Mouse (Mus musculus): ENCODE data around the gene Cyp3a13. TPM values are rescaled to one million over a fixed set of nuclear protein-coding genes. Genes with fewer than 3 reads are reported as not detected.

Gene Cyp3a13
- total and polyA plus RNA-seq, 3 experiments, result not detected

GRCm38 (mm10) chr5:137928439-137928838 is 7.0 kb upstream of the Cyp3a13 start:
- Histone ChIP-seq H3K9ac (ENCODE audit: control insufficient read depth, low read depth, low read length, poor library complexity, severe bottlenecking) (no peak overlapping the region), H3K9me3 (replicated peaks; ENCODE audit: insufficient read depth, low read length) (no peaks in the 10 kb centered on the region), H3K79me2 (ENCODE audit: control insufficient read depth, insufficient read depth, low read length, poor library complexity) (no peaks in the 10 kb centered on the region), H3K4me1 (ENCODE audit: control insufficient read depth in 1 of 2, insufficient read depth in 2 of 2, low read length in 2 of 2) (no peaks in the 10 kb centered on the region), H3K4me3 (ENCODE audit: control insufficient read depth in 1 of 2, insufficient read depth in 1 of 2, low read depth in 2 of 2, low read length in 2 of 2) (no peak overlapping the region), H3K27me3 (ENCODE audit: control insufficient read depth in 1 of 2, insufficient read depth in 2 of 2, low read length in 2 of 2) (peaks cover 10 to 12% of the 10 kb centered on the region in 2 experiments), H3K36me3 (ENCODE audit: control insufficient read depth in 1 of 2, insufficient read depth in 2 of 2, low read length in 2 of 2) (no peaks in the 10 kb centered on the region), H3K27ac (ENCODE audit: control insufficient read depth, low read depth, low read length) (no peak overlapping the region)
- no peak for TF ChIP-seq ETS1 (IDR thresholded peaks at IDR 0.05; ENCODE audit: low read depth, low read length)
- no peak for TF ChIP-seq ELF1 (IDR thresholded peaks at IDR 0.05; ENCODE audit: low read depth, low read length)
- TF ChIP-seq NRF1 (IDR thresholded peaks at IDR 0.05; ENCODE audit: insufficient read depth, low read depth, low read length, poor library complexity, severe bottlenecking), result no peak
- TF ChIP-seq POLR2A (IDR thresholded peaks at IDR 0.05; ENCODE audit: control insufficient read depth in 1 of 2, insufficient read depth in 1 of 2, low read depth in 1 of 2, low read length in 2 of 2, poor library complexity in 1 of 2), result no peak
- TF ChIP-seq ZNF384 (IDR thresholded peaks at IDR 0.05; ENCODE audit: low read depth, low read length), result no peak
- no peak for TF ChIP-seq CHD1 (IDR thresholded peaks at IDR 0.05; ENCODE audit: low read depth, low read length)
- TF ChIP-seq JUND (IDR thresholded peaks at IDR 0.05; ENCODE audit: low read depth, low read length), result no peak
- no peak for TF ChIP-seq CHD2 (IDR thresholded peaks at IDR 0.05; ENCODE audit: low read length)
- TF ChIP-seq MAX (IDR thresholded peaks at IDR 0.05; ENCODE audit: low read length), result no peak
- TF ChIP-seq TBP (IDR thresholded peaks at IDR 0.05; ENCODE audit: low read depth, low read length), result no peak
- no peak for TF ChIP-seq USF2 (IDR thresholded peaks at IDR 0.05; ENCODE audit: borderline replicate concordance in 1 of 2, insufficient read depth in 1 of 2, low read depth in 1 of 2, low read length in 2 of 2)
- TF ChIP-seq MEF2A (IDR thresholded peaks at IDR 0.05; ENCODE audit: extremely low read depth, insufficient replicate concordance, low read depth, low read length, poor library complexity, severe bottlenecking), result no peak
- TF ChIP-seq TCF12 (IDR thresholded peaks at IDR 0.05; ENCODE audit: low read depth, low read length), result no peak
- no peak for TF ChIP-seq E2F4 (IDR thresholded peaks at IDR 0.05; ENCODE audit: borderline replicate concordance, low read depth, low read length)
- TF ChIP-seq TAL1 (IDR thresholded peaks at IDR 0.05; ENCODE audit: low read length), result no peak
- no peak for TF ChIP-seq POLR2AphosphoS5 (IDR thresholded peaks at IDR 0.05; ENCODE audit: borderline replicate concordance, low read depth, low read length)
- TF ChIP-seq UBTF (IDR thresholded peaks at IDR 0.05; ENCODE audit: borderline replicate concordance, insufficient read depth, low read depth, low read length), result no peak
- no peak for TF ChIP-seq MYC (IDR thresholded peaks at IDR 0.05; ENCODE audit: low read depth, low read length)
- no peak for TF ChIP-seq USF1 (IDR thresholded peaks at IDR 0.05; ENCODE audit: low read depth, low read length)
- TF ChIP-seq GATA1 (IDR thresholded peaks at IDR 0.05; ENCODE audit: low read depth, low read length), result no peak
- no peak for DNase-seq (ENCODE audit: low read depth, low spot score)

- H3K36me3 ChIP-seq (ENCODE audit: control insufficient read depth in 1 of 2, insufficient read depth in 2 of 2, low read length in 2 of 2), result no peaks in the 10 kb centered on the region
- H3K27ac ChIP-seq (ENCODE audit: control insufficient read depth, low read depth, low read length), result no peak overlapping the region
Measured at GRCm38 (mm10) chr5:137922171-137922570, 752 bp upstream of the Cyp3a13 start.

More at GRCm38 (mm10) chr5:137922171-137922570, 752 bp upstream of the Cyp3a13 start:
- H3K9ac ChIP-seq (ENCODE audit: control insufficient read depth, low read depth, low read length, poor library complexity, severe bottlenecking), result no peak overlapping the region
- H3K9me3 ChIP-seq (replicated peaks; ENCODE audit: insufficient read depth, low read length), result no peaks in the 10 kb centered on the region
- H3K79me2 ChIP-seq (ENCODE audit: control insufficient read depth, insufficient read depth, low read length, poor library complexity), result no peaks in the 10 kb centered on the region
- peaks cover 8 to 13% of the 10 kb centered on the region in 2 experiments for H3K27me3 ChIP-seq (ENCODE audit: control insufficient read depth in 1 of 2, insufficient read depth in 2 of 2, low read length in 2 of 2)
- no peaks in the 10 kb centered on the region for H3K4me1 ChIP-seq (ENCODE audit: control insufficient read depth in 1 of 2, insufficient read depth in 2 of 2, low read length in 2 of 2)
- DNase-seq (ENCODE audit: low read depth, low spot score), result no peak
- no peak overlapping the region for H3K4me3 ChIP-seq (ENCODE audit: control insufficient read depth in 1 of 2, insufficient read depth in 1 of 2, low read depth in 2 of 2, low read length in 2 of 2)
- no peak for TF ChIP-seq CHD2 (IDR thresholded peaks at IDR 0.05; ENCODE audit: low read length)
- TF ChIP-seq POLR2AphosphoS2 (IDR thresholded peaks at IDR 0.05; ENCODE audit: low read length), result no peak
- no peak for TF ChIP-seq UBTF (IDR thresholded peaks at IDR 0.05; ENCODE audit: borderline replicate concordance, insufficient read depth, low read depth, low read length)
- no peak for TF ChIP-seq BHLHE40 (IDR thresholded peaks at IDR 0.05; ENCODE audit: borderline replicate concordance, low read depth, low read length)
- no peak for TF ChIP-seq CTCF (IDR thresholded peaks at IDR 0.05 in 2 of 3, conservative IDR thresholded peaks at IDR 0.05 in 1 of 3; ENCODE audit: control insufficient read depth in 1 of 3, insufficient read depth in 1 of 3, low read depth in 2 of 3, low read length in 3 of 3, poor library complexity in 1 of 3, severe bottlenecking in 1 of 3)
- no peak for TF ChIP-seq MAX (IDR thresholded peaks at IDR 0.05; ENCODE audit: low read length)
- no peak for TF ChIP-seq MYC (IDR thresholded peaks at IDR 0.05; ENCODE audit: low read depth, low read length)
- no peak for TF ChIP-seq TCF12 (IDR thresholded peaks at IDR 0.05; ENCODE audit: low read depth, low read length)
- TF ChIP-seq ZNF384 (IDR thresholded peaks at IDR 0.05; ENCODE audit: low read depth, low read length), result no peak
- TF ChIP-seq RCOR1 (IDR thresholded peaks at IDR 0.05; ENCODE audit: low read depth, low read length), result no peak
- no peak for TF ChIP-seq MXI1 (IDR thresholded peaks at IDR 0.05; ENCODE audit: low read depth, low read length)
- TF ChIP-seq POLR2A (IDR thresholded peaks at IDR 0.05; ENCODE audit: control insufficient read depth in 1 of 2, insufficient read depth in 1 of 2, low read depth in 1 of 2, low read length in 2 of 2, poor library complexity in 1 of 2), result no peak
- no peak for TF ChIP-seq JUND (IDR thresholded peaks at IDR 0.05; ENCODE audit: low read depth, low read length)
- no peak for TF ChIP-seq SIN3A (IDR thresholded peaks at IDR 0.05; ENCODE audit: low read length)
- no peak for TF ChIP-seq MYB (IDR thresholded peaks at IDR 0.05; ENCODE audit: low read depth, low read length)
- no peak for TF ChIP-seq ETS1 (IDR thresholded peaks at IDR 0.05; ENCODE audit: low read depth, low read length)
- no peak for TF ChIP-seq NELFE (IDR thresholded peaks at IDR 0.05; ENCODE audit: low read depth, low read length)
- TF ChIP-seq POLR2AphosphoS5 (IDR thresholded peaks at IDR 0.05; ENCODE audit: borderline replicate concordance, low read depth, low read length), result no peak
- TF ChIP-seq RAD21 (IDR thresholded peaks at IDR 0.05; ENCODE audit: low read depth, low read length), result no peak
- no peak for TF ChIP-seq USF1 (IDR thresholded peaks at IDR 0.05; ENCODE audit: low read depth, low read length)

Data from MEL (cell line).